7 mouse cellular contexts compared by ENCODE assay signal in genomic region chr13:98366469-98367275, GRCm38 (mm10). TPM values are rescaled to one million over a fixed set of nuclear protein-coding genes. Genes with fewer than 3 reads are reported as not detected.
DNase-seq lines count a peak whose midpoint lies in the region; ATAC-seq and TF ChIP-seq lines count a peak whose summit lies in the region.

No protein-coding gene starts in this region.

- 0 out of 2 replicates have a peak overlapping the region, but pooled peaks have one; percentile 3 for H3K4me3 ChIP-seq in lung, postnatal 0 days (ENCODE audit: low read depth, low read length)
- peak overlapping the region; percentile 18 for H3K4me3 ChIP-seq in forebrain, embryonic 13.5 days
- peak overlapping the region; percentile 31 for H3K4me3 ChIP-seq in limb, embryonic 14.5 days (replicated peaks; ENCODE audit: low read length)
- peak overlapping the region; percentile 22 for H3K4me3 ChIP-seq in stomach, postnatal 0 days (ENCODE audit: low read depth, low read length)

- no peak for ATAC-seq in lung, postnatal 0 days
- no peak for ATAC-seq in forebrain, embryonic 13.5 days
- ATAC-seq in limb, embryonic 14.5 days (ENCODE audit: low FRiP score, low read depth) = no peak
- ATAC-seq in stomach, postnatal 0 days (ENCODE audit: low FRiP score, low TSS enrichment) = no peak

- no peak for TF ChIP-seq EP300 in lung, postnatal 0 days (IDR thresholded peaks at IDR 0.05)
- TF ChIP-seq EP300 in stomach, postnatal 0 days (optimal IDR thresholded peaks at IDR 0.05) = no peak

- no peak overlapping the region for H3K9ac ChIP-seq in lung, postnatal 0 days (replicated peaks; ENCODE audit: low read depth)
- no peak overlapping the region for H3K9ac ChIP-seq in forebrain, embryonic 13.5 days
- H3K9ac ChIP-seq in limb, embryonic 14.5 days (ENCODE audit: low read depth, low read length, severe bottlenecking) = no peak overlapping the region
- no peak overlapping the region for H3K9ac ChIP-seq in stomach, postnatal 0 days (ENCODE audit: low read length)

- no peaks in the 10 kb centered on the region for H3K4me1 ChIP-seq in lung, postnatal 0 days (ENCODE audit: insufficient read depth, low read depth, low read length)
- peaks cover 14% of the 10 kb centered on the region for H3K4me1 ChIP-seq in forebrain, embryonic 13.5 days
- peaks cover 9% of the 10 kb centered on the region for H3K4me1 ChIP-seq in limb, embryonic 14.5 days (ENCODE audit: control insufficient read depth, insufficient read depth, low read length)
- H3K4me1 ChIP-seq in stomach, postnatal 0 days (replicated peaks; ENCODE audit: control insufficient read depth, insufficient read depth) = no peaks in the 10 kb centered on the region

- H3K27me3 ChIP-seq in lung, postnatal 0 days (replicated peaks; ENCODE audit: insufficient read depth, low read length) = peaks cover 75% of the 10 kb centered on the region
- H3K27me3 ChIP-seq in forebrain, embryonic 13.5 days = peaks cover 91% of the 10 kb centered on the region
- H3K27me3 ChIP-seq in limb, embryonic 14.5 days (ENCODE audit: control insufficient read depth, insufficient read depth, low read length) = peaks cover 82% of the 10 kb centered on the region
- H3K27me3 ChIP-seq in stomach, postnatal 0 days (ENCODE audit: control insufficient read depth, insufficient read depth, low read length) = peaks cover 26% of the 10 kb centered on the region

- H3K36me3 ChIP-seq in lung, postnatal 0 days (ENCODE audit: insufficient read depth, low read length) = no peaks in the 10 kb centered on the region
- no peaks in the 10 kb centered on the region for H3K36me3 ChIP-seq in forebrain, embryonic 13.5 days (ENCODE audit: poor library complexity, severe bottlenecking)
- H3K36me3 ChIP-seq in limb, embryonic 14.5 days (ENCODE audit: control insufficient read depth, insufficient read depth, low read length) = no peaks in the 10 kb centered on the region
- no peaks in the 10 kb centered on the region for H3K36me3 ChIP-seq in stomach, postnatal 0 days (ENCODE audit: control insufficient read depth, insufficient read depth, low read length)

- 3% methylated on average over 34 of the region's 43 CpGs for WGBS in lung, postnatal 0 days
- under 1% methylated on average over 43 of the region's 43 CpGs for WGBS in forebrain, embryonic 13.5 days
- WGBS in limb, embryonic 14.5 days = under 1% methylated on average over 42 of the region's 43 CpGs
- WGBS in stomach, postnatal 0 days = 2% methylated on average over 43 of the region's 43 CpGs

- TF ChIP-seq CTCF in lung, postnatal 0 days (IDR thresholded peaks at IDR 0.05) = peak; percentile 0; the same call in 1 of the 2 replicates
- no peak for TF ChIP-seq CTCF in stomach, postnatal 0 days (IDR thresholded peaks at IDR 0.05; ENCODE audit: low read depth)

- no peak for DNase-seq in lung, postnatal 0 days (ENCODE audit: low spot score)
- no peak for DNase-seq in lung, postnatal 10 days
- no peak for DNase-seq in limb, embryonic 14.5 days (ENCODE audit: low spot score)
- no peak for DNase-seq in stomach, postnatal 0 days (ENCODE audit: low spot score)
- no peak for DNase-seq in ovary, adult 18-20 months (ENCODE audit: low spot score)
- no peak for DNase-seq in ovary, postnatal 36 days (ENCODE audit: low spot score)

- no peak overlapping the region for H3K4me2 ChIP-seq in lung, postnatal 0 days (replicated peaks; ENCODE audit: low read depth, low read length)
- H3K4me2 ChIP-seq in forebrain, embryonic 13.5 days = peak overlapping the region; percentile 47
- peak overlapping the region; percentile 50 for H3K4me2 ChIP-seq in limb, embryonic 14.5 days (replicated peaks; ENCODE audit: low read depth, low read length, severe bottlenecking)
- no peak overlapping the region for H3K4me2 ChIP-seq in stomach, postnatal 0 days (replicated peaks; ENCODE audit: low read depth)

- TF ChIP-seq POLR2A in limb, embryonic 14.5 days (IDR thresholded peaks at IDR 0.05; ENCODE audit: borderline replicate concordance, extremely low read depth, insufficient read depth, insufficient read length) = no peak

- no peak overlapping the region for H3K27ac ChIP-seq in lung, postnatal 0 days (ENCODE audit: low read length)
- H3K27ac ChIP-seq in forebrain, embryonic 13.5 days = no peak overlapping the region
- no peak overlapping the region for H3K27ac ChIP-seq in limb, embryonic 14.5 days (replicated peaks; ENCODE audit: low read depth, low read length)
- H3K27ac ChIP-seq in stomach, postnatal 0 days (replicated peaks) = no peak overlapping the region

- H3K9me3 ChIP-seq in lung, postnatal 0 days (ENCODE audit: low read length) = no peaks in the 10 kb centered on the region
- H3K9me3 ChIP-seq in forebrain, embryonic 13.5 days (replicated peaks) = no peaks in the 10 kb centered on the region
- no peaks in the 10 kb centered on the region for H3K9me3 ChIP-seq in limb, embryonic 14.5 days (ENCODE audit: control insufficient read depth, low read length)
- H3K9me3 ChIP-seq in stomach, postnatal 0 days (ENCODE audit: control insufficient read depth, low read length) = no peaks in the 10 kb centered on the region

RNA-seq across cellular contexts. Expression of gene Foxd1, which starts 12.6 kb away (rescaled TPM):
- 0.05 TPM in 2 replicates for polyA plus RNA-seq in lung, postnatal 0 days (2015; fragmentation: Nextera tagmentation; extraction: Ambion mirVana)
- 0.68 and 0.80 TPM in 2 replicates for polyA plus RNA-seq in forebrain, embryonic 13.5 days (2015; fragmentation: Nextera tagmentation; extraction: Ambion mirVana)
- 0.89 and 1.0 TPM in 2 replicates for polyA plus RNA-seq in limb, embryonic 14.5 days (2012; rRNA removed)
- polyA plus RNA-seq in limb, embryonic 14.5 days (2014; fragmentation: Nextera tagmentation; extraction: Ambion mirVana) = 0.32 and 0.46 TPM in 2 replicates
- polyA plus RNA-seq in stomach, postnatal 0 days (2015; fragmentation: Nextera tagmentation; extraction: Ambion mirVana) = not detected in 2 replicates

RNA-seq across cellular contexts. Expression of gene Btf3, which starts 49.9 kb away (rescaled TPM):
- 499 and 511 TPM in 2 replicates for polyA plus RNA-seq in lung, postnatal 0 days (2015; fragmentation: Nextera tagmentation; extraction: Ambion mirVana)
- polyA plus RNA-seq in forebrain, embryonic 13.5 days (2015; fragmentation: Nextera tagmentation; extraction: Ambion mirVana) = 669 and 719 TPM in 2 replicates
- polyA plus RNA-seq in limb, embryonic 14.5 days (2012; rRNA removed) = 403 and 867 TPM in 2 replicates
- 702 and 731 TPM in 2 replicates for polyA plus RNA-seq in limb, embryonic 14.5 days (2014; fragmentation: Nextera tagmentation; extraction: Ambion mirVana)
- 559 TPM in 2 replicates for polyA plus RNA-seq in stomach, postnatal 0 days (2015; fragmentation: Nextera tagmentation; extraction: Ambion mirVana)

Comparison
In these comparisons a context has a peak if more than half of its experiments do, and no peak if none do; other contexts are left out.
1. H3K4me2 ChIP-seq: peak in forebrain, embryonic 13.5 days (single experiment) and limb, embryonic 14.5 days (single experiment); none in lung, postnatal 0 days (single experiment) and stomach, postnatal 0 days (single experiment).
2. Peak in every context shown above with its lines, with median percentiles within 50 percentile points of each other: H3K4me3 ChIP-seq.